Mouse (Mus musculus): Measurements from ENCODE around the gene Cyp2d22.
"Not testable (repeated sequence)": the region's sequence is repeated elsewhere in the genome, so short reads cannot be mapped to it uniquely, and the experiment has no call there.

DNA sequence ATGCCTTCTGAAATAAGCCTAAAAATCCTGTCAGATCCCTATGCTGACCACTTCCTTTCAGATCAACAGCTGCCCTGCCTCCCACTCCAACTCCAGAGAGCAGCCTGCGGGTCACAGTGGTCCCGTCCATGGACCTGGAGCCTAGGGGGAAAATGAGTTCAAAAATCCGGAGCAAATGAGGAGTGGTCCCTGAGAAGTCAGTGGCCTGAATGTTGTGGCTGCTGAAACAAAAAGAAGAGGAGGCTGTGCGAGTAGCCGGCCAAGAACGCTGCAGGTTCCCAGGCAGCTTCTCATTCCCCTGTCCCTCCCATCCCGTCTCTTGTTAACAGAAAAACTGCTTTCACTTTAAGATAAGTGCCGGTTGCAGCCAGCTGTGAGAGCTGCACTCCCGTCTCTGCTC lies 15.5 kb downstream of the Cyp2d22 start:
- not testable (repeated sequence) for TF ChIP-seq POLR2A (IDR thresholded peaks at IDR 0.05; ENCODE audit: borderline replicate concordance, control insufficient read depth, low read depth, low read length); CTCF (IDR thresholded peaks at IDR 0.05; ENCODE audit: control insufficient read depth, insufficient read depth, low read length)

All from bone marrow, adult 2 months (tissue).